ENCODE assay signal across 9 mouse cellular contexts in genomic region chr10:79865801-79866295, GRCm38 (mm10). TPM values are rescaled to one million over a fixed set of nuclear protein-coding genes. Genes with fewer than 3 reads are reported as not detected.
DNase-seq lines count a peak whose midpoint lies in the region; ATAC-seq lines count a peak whose summit lies in the region.
"Had no signal": no experiment of that assay in that cellular context is flagged by ENCODE, and none has a peak within 500 bp of the region (broad histone marks: within the 10 kb centered on the region; RNA-seq: fewer than 3 reads in every experiment).

No protein-coding gene starts in this region.

- H3K9ac ChIP-seq in hindbrain, embryonic 11.5 days (ENCODE audit: low read depth, low read length) = no peak overlapping the region

- H3K4me3 ChIP-seq in hindbrain, embryonic 10.5 days = peak overlapping the region; percentile 18; the same call in 1 of the 2 replicates
- no peak overlapping the region for H3K4me3 ChIP-seq in hindbrain, embryonic 11.5 days (ENCODE audit: low read depth, low read length)

- H3K27me3 ChIP-seq in hindbrain, embryonic 10.5 days (ENCODE audit: insufficient read depth, poor library complexity, severe bottlenecking) = no peaks in the 10 kb centered on the region
- no peaks in the 10 kb centered on the region for H3K27me3 ChIP-seq in hindbrain, embryonic 11.5 days (ENCODE audit: control insufficient read depth, insufficient read depth, low read length)

- peaks cover 92% of the 10 kb centered on the region for H3K36me3 ChIP-seq in hindbrain, embryonic 10.5 days
- H3K36me3 ChIP-seq in hindbrain, embryonic 11.5 days (ENCODE audit: control insufficient read depth, insufficient read depth, low read length) = peaks cover 18% of the 10 kb centered on the region

- ATAC-seq in hindbrain, embryonic 11.5 days (ENCODE audit: low FRiP score) = no peak
- 0 out of 2 replicates have a peak, but pooled peaks have one; percentile 28 for ATAC-seq in erythroid progenitor cell, adult 5-6 weeks (replicated peaks; ENCODE audit: low FRiP score, poor library complexity, severe bottlenecking)

- WGBS in hindbrain, embryonic 10.5 days = 78% methylated on average over 19 of the region's 19 CpGs
- 82% methylated on average over 19 of the region's 19 CpGs for WGBS in hindbrain, embryonic 11.5 days

- 0 out of 2 replicates have a peak overlapping the region, but pooled peaks have one; percentile 54 for H3K27ac ChIP-seq in hindbrain, embryonic 10.5 days
- H3K27ac ChIP-seq in hindbrain, embryonic 11.5 days (ENCODE audit: low read depth, low read length) = no peak overlapping the region
- H3K27ac ChIP-seq: macrophage had no signal

- DNase-seq in hindbrain, embryonic 10.5 days (ENCODE audit: low spot score) = no peak
- DNase-seq in hindbrain, embryonic 11.5 days (ENCODE audit: low spot score) = no peak
- DNase-seq in adipocyte (ENCODE audit: low spot score) = peak; percentile 45
- DNase-seq in kidney, postnatal 25 days = peak; percentile 65 to 87
- no peak for DNase-seq in thymus, postnatal 0 days (ENCODE audit: low spot score)
- DNase-seq in B cell, adult 2 months = no peak
- no peak for DNase-seq in left cerebral cortex, adult 9 months (ENCODE audit: low spot score in 2 of 2)

- H3K4me1 ChIP-seq in hindbrain, embryonic 10.5 days (replicated peaks) = peaks cover 29% of the 10 kb centered on the region
- no peaks in the 10 kb centered on the region; the same call in 1 of the 2 replicates for H3K4me1 ChIP-seq in hindbrain, embryonic 11.5 days (replicated peaks; ENCODE audit: control insufficient read depth, insufficient read depth, low read length)

- H3K4me2 ChIP-seq in hindbrain, embryonic 11.5 days (replicated peaks; ENCODE audit: low read depth, low read length) = no peak overlapping the region

- no peaks in the 10 kb centered on the region for H3K9me3 ChIP-seq in hindbrain, embryonic 10.5 days
- no peaks in the 10 kb centered on the region for H3K9me3 ChIP-seq in hindbrain, embryonic 11.5 days (ENCODE audit: control insufficient read depth, low read length)

RNA-seq across cellular contexts. Expression of gene Prtn3, which starts 8.4 kb away (rescaled TPM):
- polyA plus RNA-seq in hindbrain, embryonic 10.5 days (2016; fragmentation: Nextera tagmentation; extraction: Ambion mirVana) = 10.0 and 15.1 TPM in 2 replicates
- 9.4 and 10.5 TPM in 2 replicates for polyA plus RNA-seq in hindbrain, embryonic 11.5 days (2014; fragmentation: Nextera tagmentation; extraction: Ambion mirVana)
- 247 and 296 TPM in 2 replicates for total RNA-seq in erythroid progenitor cell, adult 5-6 weeks (2015; ENCODE audit: low replicate concordance)
- 52.3 and 54.7 TPM in 2 replicates for total RNA-seq in erythroid progenitor cell, adult 5-6 weeks (2017; ENCODE audit: low replicate concordance)
- polyA plus RNA-seq in thymus, postnatal 0 days (2015; fragmentation: Nextera tagmentation; extraction: Ambion mirVana) = 1.7 TPM in 2 replicates

RNA-seq across cellular contexts. Expression of gene Plppr3, which starts 8.6 kb away (rescaled TPM):
- 122 and 205 TPM in 2 replicates for polyA plus RNA-seq in hindbrain, embryonic 10.5 days (2016; fragmentation: Nextera tagmentation; extraction: Ambion mirVana)
- 129 and 150 TPM in 2 replicates for polyA plus RNA-seq in hindbrain, embryonic 11.5 days (2014; fragmentation: Nextera tagmentation; extraction: Ambion mirVana)
- total RNA-seq in erythroid progenitor cell, adult 5-6 weeks (2015; ENCODE audit: low replicate concordance) = 0.84 TPM in 1 of 2 replicates, not detected in the other
- total RNA-seq in erythroid progenitor cell, adult 5-6 weeks (2017; ENCODE audit: low replicate concordance) = 0.83 and 1.7 TPM in 2 replicates
- polyA plus RNA-seq in thymus, postnatal 0 days (2015; fragmentation: Nextera tagmentation; extraction: Ambion mirVana) = 3.3 and 3.4 TPM in 2 replicates

RNA-seq across cellular contexts. Expression of gene Ptbp1, which starts 11.6 kb away (rescaled TPM):
- polyA plus RNA-seq in hindbrain, embryonic 10.5 days (2016; fragmentation: Nextera tagmentation; extraction: Ambion mirVana) = 288 and 338 TPM in 2 replicates
- 141 and 152 TPM in 2 replicates for polyA plus RNA-seq in hindbrain, embryonic 11.5 days (2014; fragmentation: Nextera tagmentation; extraction: Ambion mirVana)
- total RNA-seq in erythroid progenitor cell, adult 5-6 weeks (2015; ENCODE audit: low replicate concordance) = 134 and 185 TPM in 2 replicates
- 89.3 and 94.7 TPM in 2 replicates for total RNA-seq in erythroid progenitor cell, adult 5-6 weeks (2017; ENCODE audit: low replicate concordance)
- polyA plus RNA-seq in thymus, postnatal 0 days (2015; fragmentation: Nextera tagmentation; extraction: Ambion mirVana) = 217 and 246 TPM in 2 replicates

RNA-seq across cellular contexts. Expression of gene Elane, which starts 20.2 kb away (rescaled TPM):
- not detected in 2 replicates for polyA plus RNA-seq in hindbrain, embryonic 10.5 days (2016; fragmentation: Nextera tagmentation; extraction: Ambion mirVana)
- 0.67 TPM in 1 of 2 replicates, not detected in the other for polyA plus RNA-seq in hindbrain, embryonic 11.5 days (2014; fragmentation: Nextera tagmentation; extraction: Ambion mirVana)
- 613 and 617 TPM in 2 replicates for total RNA-seq in erythroid progenitor cell, adult 5-6 weeks (2015; ENCODE audit: low replicate concordance)
- total RNA-seq in erythroid progenitor cell, adult 5-6 weeks (2017; ENCODE audit: low replicate concordance) = 146 and 166 TPM in 2 replicates
- polyA plus RNA-seq in thymus, postnatal 0 days (2015; fragmentation: Nextera tagmentation; extraction: Ambion mirVana) = 0.30 and 0.74 TPM in 2 replicates

RNA-seq across cellular contexts. Expression of gene Cfd, which starts 24.8 kb away (rescaled TPM):
- not detected in 2 replicates for polyA plus RNA-seq in hindbrain, embryonic 10.5 days (2016; fragmentation: Nextera tagmentation; extraction: Ambion mirVana)
- not detected in 2 replicates for polyA plus RNA-seq in hindbrain, embryonic 11.5 days (2014; fragmentation: Nextera tagmentation; extraction: Ambion mirVana)
- total RNA-seq in erythroid progenitor cell, adult 5-6 weeks (2015; ENCODE audit: low replicate concordance) = not detected in 2 replicates
- total RNA-seq in erythroid progenitor cell, adult 5-6 weeks (2017; ENCODE audit: low replicate concordance) = not detected in 2 replicates
- 4.2 TPM in 1 of 2 replicates, not detected in the other for polyA plus RNA-seq in thymus, postnatal 0 days (2015; fragmentation: Nextera tagmentation; extraction: Ambion mirVana)
- polyA plus RNA-seq: macrophage had no signal

Comparison
In these comparisons a context has a peak if more than half of its experiments do, and no peak if none do; other contexts are left out.
1. DNase-seq: peak in adipocyte (single experiment) and kidney, postnatal 25 days (2 of 2); none in hindbrain, embryonic 10.5 days (single experiment), hindbrain, embryonic 11.5 days (single experiment), thymus, postnatal 0 days (single experiment), B cell, adult 2 months (0 of 2) and left cerebral cortex, adult 9 months (0 of 2).
2. RNA of gene Plppr3, which starts 8.6 kb away (polyA plus RNA-seq): 122 to 205 TPM in hindbrain, embryonic 10.5 days and 129 to 150 TPM in hindbrain, embryonic 11.5 days; 3.3 to 3.4 TPM in thymus, postnatal 0 days; every median in the first group is over 10 times any median in the second.